Mouse (Mus musculus) effector memory CD4-positive, alpha-beta T cell, adult 7 months (primary cell): ENCODE measurements around the gene Nfia. TPM values are rescaled to one million over a fixed set of nuclear protein-coding genes. Genes with fewer than 3 reads are reported as not detected.

Experiments
- polyA plus RNA-seq: library from polyadenylated mRNA; unstranded; fragments of 100-300 nt; shearing (Covaris generic); gene quantifications from one replicate; pipeline ENCODE4 v1.2.1, GENCODE M21; 2017

Gene Nfia
- 5.0 TPM for polyA plus RNA-seq

DNA sequence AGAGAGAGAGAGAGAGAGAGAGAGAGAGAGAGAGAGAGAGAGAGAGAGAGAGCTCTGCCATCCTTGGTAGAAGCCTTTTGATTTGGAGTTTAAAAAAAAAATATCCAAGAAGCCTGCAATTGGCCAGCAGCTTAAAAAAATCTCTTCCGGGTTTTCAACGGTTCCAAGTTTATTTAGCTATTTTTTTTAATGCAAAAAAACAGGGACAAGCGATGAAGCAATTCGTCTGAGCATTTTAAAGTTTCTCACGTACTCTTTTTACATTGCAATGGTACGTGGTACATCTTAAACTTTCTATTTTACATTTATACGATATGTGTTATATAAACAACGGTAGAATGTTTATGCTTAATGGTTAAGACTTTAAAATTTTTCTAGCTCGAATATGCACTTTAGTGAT lies at the start of gene Nfia:
Gene Nfia (plus strand): TSS at position 94 of the 400 bp plus-strand sequence.

GRCm38 (mm10) chr4:97777706-97778176 lies 5.2 kb downstream of the Nfia start, which contains the start of gene E130114P18Rik:
Gene E130114P18Rik (minus strand): TSS chr4:97778078.

Other genes with a start within 250 kb of the Nfia start
- not detected for gene E130114P18Rik, start 5.3 kb downstream of the Nfia start, polyA plus RNA-seq